Mouse (Mus musculus) small intestine, adult 2 months (tissue): ENCODE data around the gene Fam189a1.

Experiments used
- CTCF ChIP-seq: fragments of 200-500 bp; IDR thresholded peaks from 2 replicates; pipeline ENCODE4 v1.5.1; 2012; ENCODE audit warnings: low read depth, mild to moderate bottlenecking, control low read depth, inconsistent platforms, low read length, moderate library complexity, mixed read lengths; ENCODE audit not compliant: insufficient replicate concordance, insufficient read length; ENCODE audit errors: extremely low read depth
- POLR2A ChIP-seq: fragments of 200-500 bp; IDR thresholded peaks from 2 replicates; pipeline ENCODE4 v1.6.1; 2012; ENCODE audit warnings: low read depth, mild to moderate bottlenecking, control low read depth, inconsistent platforms, low read length, moderate library complexity

- TF ChIP-seq CTCF: no peak
- TF ChIP-seq POLR2A: no peak
Observed at GRCm38 (mm10) chr7:64910208-64910607, 246.2 kb downstream of the Fam189a1 start.
